Mouse (Mus musculus) fibroblast of lung, adult 2 months (primary cell): ENCODE data around the gene Zfp990.
"Not testable (repeated sequence)": the region's sequence is repeated elsewhere in the genome, so short reads cannot be mapped to it uniquely, and the experiment has no call there.

Experiments
- DNase-seq: peaks from one replicate; pipeline ENCODE4 v3.0.0-alpha.2; 2011; ENCODE audit warnings: low read depth

The Zfp990 gene

DNA sequence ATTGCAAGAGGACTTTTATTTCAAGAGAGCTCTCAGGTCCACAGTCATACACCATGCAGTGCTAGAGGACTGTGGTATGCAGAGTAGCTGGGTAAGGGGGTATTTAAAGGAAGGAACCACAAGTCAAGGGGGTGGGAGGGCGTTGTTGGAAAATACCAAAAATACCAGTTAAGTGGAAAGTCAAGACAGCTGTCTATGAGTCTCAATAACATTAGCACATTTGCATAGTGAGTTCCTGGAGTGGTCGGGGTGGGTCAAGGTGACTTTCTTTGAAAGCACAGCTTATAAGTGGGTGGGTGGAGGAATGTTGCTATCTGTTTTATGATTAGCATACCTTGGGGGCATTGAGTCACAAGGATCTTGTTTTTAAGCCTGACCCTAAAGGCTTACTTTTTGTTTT, 75.5 kb downstream of the Zfp990 start:
- not testable (repeated sequence) for DNase-seq
